Mouse (Mus musculus): ENCODE results near the gene Cox8a.

DNA sequence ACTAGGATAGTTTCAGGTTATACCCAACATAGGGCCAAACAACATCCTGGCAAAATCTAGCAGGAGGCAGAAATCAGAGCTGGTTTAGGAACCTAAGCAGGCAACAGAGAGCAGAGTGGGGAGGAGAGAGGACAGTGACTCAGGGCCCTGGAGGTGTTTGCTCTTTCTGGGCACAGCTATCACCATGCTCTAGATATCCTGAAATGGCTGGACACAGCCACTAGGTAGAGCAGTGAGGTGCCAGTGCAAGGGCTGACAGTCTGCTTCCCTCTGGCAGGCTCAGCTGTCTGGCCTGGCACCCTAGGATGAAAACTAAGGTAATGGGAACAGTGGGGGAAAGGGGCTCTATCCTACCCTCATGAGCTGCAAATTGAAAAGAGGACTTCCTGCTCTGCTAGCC, 6.1 kb upstream of the Cox8a start:
- TF ChIP-seq CTCF (IDR thresholded peaks at IDR 0.05; ENCODE audit: low read depth, low read length): no peak
- no peak for TF ChIP-seq POLR2A (IDR thresholded peaks at IDR 0.05; ENCODE audit: borderline replicate concordance, low read depth, low read length)

Data from bone marrow macrophage, adult 2 months (primary cell).